Mouse (Mus musculus) E14TG2a.4 (cell line): ENCODE measurements at regions not wholly inside any gene's neighbourhood (a gene's known extent, or its start where the extent isn't known, plus 50 kb on each side); places are given as distances from the start of the nearest gene placed in this dataset.

Experiments
- H3K27me3 ChIP-seq: 2 replicates; pipeline ENCODE4 v1.6.1; 2014; ENCODE audit warnings: low read length, control low read depth; ENCODE audit not compliant: insufficient read depth
- H3K36me3 ChIP-seq: 2 replicates; pipeline ENCODE4 v1.6.1; 2014; ENCODE audit warnings: low read length, control low read depth; ENCODE audit not compliant: insufficient read depth
- H3K4me1 ChIP-seq: replicated peaks from 2 replicates; pipeline ENCODE4 v1.6.1; 2014; ENCODE audit warnings: low read depth, low read length, control low read depth
- H3K4me3 ChIP-seq: replicated peaks from 2 replicates; pipeline ENCODE4 v1.5.1; 2014; ENCODE audit warnings: mild to moderate bottlenecking, low read length
- H3K9me3 ChIP-seq: 2 replicates; pipeline ENCODE4 v1.6.1; 2014; ENCODE audit warnings: low read length, control low read depth
- CTCF ChIP-seq: conservative IDR thresholded peaks from 2 replicates; pipeline ENCODE4 v1.5.1; 2014; ENCODE audit warnings: low read length
- NANOG ChIP-seq: IDR thresholded peaks from 2 replicates; pipeline ENCODE4 v1.6.1; 2014; ENCODE audit warnings: borderline replicate concordance, low read length, mixed read lengths
- POU5F1 ChIP-seq: IDR thresholded peaks from 2 replicates; pipeline ENCODE4 v1.6.1; 2014; ENCODE audit warnings: low read length, borderline replicate concordance

DNA sequence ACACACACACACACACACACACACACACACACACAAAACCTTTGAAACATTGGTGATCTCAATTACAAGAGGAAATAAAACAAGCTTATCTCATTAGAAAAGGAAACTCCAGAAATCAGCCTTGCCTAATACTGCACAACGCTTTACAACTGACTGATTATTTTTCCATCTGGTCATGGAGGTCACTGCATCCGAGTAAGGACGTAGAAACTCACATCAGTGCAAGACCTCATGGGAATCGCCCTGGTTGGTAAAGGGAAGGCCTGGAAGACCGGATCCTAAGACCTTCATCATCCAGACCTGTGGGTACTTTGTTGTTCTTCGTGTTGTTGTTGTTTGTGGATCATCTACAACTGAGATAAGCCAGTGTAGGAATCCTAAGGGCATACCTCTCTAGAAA is 77.8 kb upstream of the Sestd1 start:
- Histone ChIP-seq H3K36me3 (no peaks in the 10 kb centered on the region), H3K27me3 (no peaks in the 10 kb centered on the region), H3K4me3 (no peak overlapping the region), H3K9me3 (no peaks in the 10 kb centered on the region), H3K4me1 (0 out of 2 replicates have a peak, but pooled peaks cover 2% of the 10 kb centered on the region)
- no peak for TF ChIP-seq NANOG
- no peak for TF ChIP-seq CTCF
- TF ChIP-seq POU5F1: no peak

DNA sequence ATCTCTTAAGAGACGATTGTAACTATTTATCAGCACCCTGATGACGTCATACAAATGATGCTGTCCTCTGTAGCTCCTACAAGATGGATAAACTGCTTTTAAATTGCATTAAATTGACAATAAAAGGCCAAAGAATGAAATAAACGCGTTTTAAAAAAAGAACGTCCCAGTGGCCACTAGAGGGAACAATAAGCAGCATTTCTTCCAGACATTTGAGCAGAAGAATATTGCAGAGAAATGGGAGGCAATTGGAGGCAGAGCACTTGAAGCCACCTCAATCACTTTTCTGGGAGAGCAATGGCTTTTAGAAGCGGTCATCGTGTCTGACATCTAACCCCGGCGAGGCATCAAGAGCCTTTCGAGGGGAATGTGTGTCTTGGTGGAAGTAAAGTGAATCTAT is 76.4 kb upstream of the Sestd1 start:
- TF ChIP-seq NANOG (no peak), CTCF (peak; percentile 21), POU5F1 (no peak)
- H3K27me3 ChIP-seq: no peaks in the 10 kb centered on the region
- no peaks in the 10 kb centered on the region for H3K4me1 ChIP-seq
- H3K9me3 ChIP-seq: no peaks in the 10 kb centered on the region
- no peaks in the 10 kb centered on the region for H3K36me3 ChIP-seq
- no peak overlapping the region for H3K4me3 ChIP-seq

DNA sequence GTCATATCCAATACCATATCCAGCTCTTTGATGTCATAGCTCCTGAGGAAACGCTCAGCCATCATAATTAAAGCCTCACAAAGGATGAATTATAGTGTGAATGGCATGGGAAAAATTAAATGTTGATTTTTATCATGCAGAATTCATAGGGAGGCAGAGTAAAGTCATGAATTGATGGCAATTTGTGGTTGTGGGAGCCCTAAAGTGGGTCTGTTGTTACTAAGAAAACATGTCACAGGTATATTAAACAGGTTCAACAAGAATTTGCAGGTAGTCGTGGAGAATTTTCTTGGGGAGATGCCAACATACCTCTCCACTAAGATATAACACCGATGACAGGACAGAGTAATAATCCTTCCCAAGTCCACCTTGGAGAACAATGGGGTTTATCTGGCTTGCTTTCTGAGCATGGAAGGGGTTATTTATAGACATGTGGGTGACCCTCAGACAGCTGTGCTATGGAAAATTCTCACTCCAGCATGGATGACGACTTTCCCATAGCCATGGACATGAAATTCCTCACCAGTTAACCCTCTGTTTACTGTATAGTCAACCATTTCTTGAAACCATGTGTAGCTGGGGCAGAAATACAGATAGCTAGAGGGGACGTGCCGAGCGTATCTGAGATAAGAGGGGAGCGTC is 71.7 kb upstream of the Sestd1 start:
- Histone ChIP-seq H3K36me3 (no peaks in the 10 kb centered on the region), H3K9me3 (peaks cover 2% of the 10 kb centered on the region; the same call in 1 of the 2 replicates), H3K4me1 (no peaks in the 10 kb centered on the region), H3K4me3 (no peak overlapping the region), H3K27me3 (no peaks in the 10 kb centered on the region)
- no peak for TF ChIP-seq POU5F1
- TF ChIP-seq NANOG: no peak
- TF ChIP-seq CTCF: no peak

- Histone ChIP-seq H3K27me3 (no peaks in the 10 kb centered on the region; the same call in 1 of the 2 replicates), H3K36me3 (no peaks in the 10 kb centered on the region), H3K9me3 (peaks cover 6% of the 10 kb centered on the region; the same call in 1 of the 2 replicates), H3K4me1 (peaks cover 11% of the 10 kb centered on the region), H3K4me3 (no peak overlapping the region)
- TF ChIP-seq CTCF (no peak), NANOG (peak; percentile 67; the same call in 1 of the 2 replicates)
Measured at GRCm38 (mm10) chr2:77347027-77347426, 66.6 kb upstream of the Sestd1 start.

DNA sequence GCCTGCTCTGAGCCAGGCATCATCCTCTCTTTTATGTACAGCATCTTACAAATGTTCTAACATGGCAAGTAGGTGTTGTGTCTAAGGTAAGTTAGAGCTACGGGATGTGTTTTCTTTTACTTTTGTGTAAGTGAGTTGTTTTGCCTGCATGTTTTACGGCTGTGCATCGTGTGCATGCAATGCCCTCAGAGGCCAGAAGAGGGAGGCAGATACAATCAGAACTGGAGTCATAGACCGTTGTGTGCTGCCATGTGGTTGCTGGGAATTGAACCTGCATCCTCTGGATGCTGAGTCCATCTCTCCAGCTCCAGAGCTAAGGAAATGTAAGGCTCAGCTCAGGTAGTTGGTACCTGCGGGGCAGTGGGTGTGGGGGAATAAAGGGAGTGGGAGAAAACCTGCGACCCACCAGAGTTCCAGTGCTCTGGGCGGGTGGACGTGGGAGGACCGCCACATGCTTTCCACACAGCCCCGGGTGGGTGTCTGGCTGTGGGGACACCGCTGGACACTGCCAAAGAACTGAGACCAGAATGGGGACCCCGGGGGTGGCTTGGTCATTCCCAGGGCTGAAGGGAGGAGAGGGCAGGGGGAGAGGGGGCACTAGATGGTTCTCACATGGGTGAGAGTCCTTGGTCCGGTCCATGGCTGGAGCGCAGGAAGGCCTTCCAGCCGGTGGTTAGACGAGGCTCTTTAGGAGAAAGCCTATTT is 63.5 kb upstream of the Sestd1 start:
- H3K4me1 ChIP-seq: peaks cover 35% of the 10 kb centered on the region

GRCm38 (mm10) chr2:77342416-77342815 is 62.0 kb upstream of the Sestd1 start:
- TF ChIP-seq NANOG: no peak
- TF ChIP-seq CTCF: no peak
- TF ChIP-seq POU5F1: no peak
- Histone ChIP-seq H3K9me3 (peaks cover 6% of the 10 kb centered on the region; the same call in 1 of the 2 replicates), H3K4me3 (no peak overlapping the region), H3K4me1 (peaks cover 40% of the 10 kb centered on the region), H3K36me3 (no peaks in the 10 kb centered on the region), H3K27me3 (no peaks in the 10 kb centered on the region; the same call in 1 of the 2 replicates)

More for the DNA sequence above, 63.5 kb upstream of the Sestd1 start:
- peak; percentile 93 for TF ChIP-seq CTCF
- TF ChIP-seq NANOG: no peak
- H3K36me3 ChIP-seq: no peaks in the 10 kb centered on the region
- H3K9me3 ChIP-seq: peaks cover 6% of the 10 kb centered on the region; the same call in 1 of the 2 replicates
- no peaks in the 10 kb centered on the region; the same call in 1 of the 2 replicates for H3K27me3 ChIP-seq
- H3K4me3 ChIP-seq: peak overlapping the region; percentile 52

DNA sequence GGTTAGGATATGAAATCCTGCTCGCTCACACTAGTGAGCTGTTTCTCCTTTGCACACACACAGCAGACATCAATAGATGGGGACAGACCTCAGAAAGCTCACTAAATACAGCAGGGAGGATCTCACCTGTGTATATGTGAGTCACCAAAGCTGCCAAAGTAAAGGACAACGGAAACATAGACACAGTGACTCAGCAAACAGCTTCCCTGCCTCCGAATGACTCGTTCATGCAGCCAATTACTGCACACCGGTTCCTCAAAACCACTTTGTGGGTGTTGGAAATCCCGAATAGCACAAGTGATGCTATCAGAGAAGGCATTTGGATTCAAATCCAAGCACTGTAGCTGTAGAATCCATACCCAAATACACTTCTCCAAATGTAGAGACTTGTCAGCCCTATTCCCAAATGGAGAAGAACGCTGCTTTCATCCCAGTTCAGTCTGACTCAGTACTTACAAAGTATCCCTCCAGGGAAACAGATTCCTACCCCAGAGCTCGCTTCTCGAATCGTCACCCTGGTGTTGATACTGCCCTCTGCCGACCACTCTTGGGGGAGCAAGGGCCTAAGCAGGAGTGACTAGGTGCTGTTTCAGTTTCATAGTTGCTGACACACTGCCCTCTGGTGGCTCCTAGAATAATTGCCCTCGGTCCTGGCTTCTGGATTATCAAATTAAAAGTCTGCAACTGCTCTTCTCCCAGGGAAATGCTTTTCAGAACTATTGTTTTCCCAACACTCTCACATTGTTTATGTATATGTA is 61.4 kb upstream of the Sestd1 start:
- H3K4me3 ChIP-seq: no peak overlapping the region
- H3K27me3 ChIP-seq: no peaks in the 10 kb centered on the region; the same call in 1 of the 2 replicates
- H3K36me3 ChIP-seq: no peaks in the 10 kb centered on the region
- TF ChIP-seq CTCF (peak; percentile 99), POU5F1 (no peak), NANOG (no peak)
- peaks cover under 1% of the 10 kb centered on the region; the same call in 1 of the 2 replicates for H3K9me3 ChIP-seq
- peaks cover 44% of the 10 kb centered on the region for H3K4me1 ChIP-seq

- no peak overlapping the region for H3K4me3 ChIP-seq
- H3K27me3 ChIP-seq: no peaks in the 10 kb centered on the region; the same call in 1 of the 2 replicates
- TF ChIP-seq CTCF: no peak
- TF ChIP-seq NANOG: no peak
- TF ChIP-seq POU5F1: no peak
- H3K4me1 ChIP-seq: peaks cover 45% of the 10 kb centered on the region
- no peaks in the 10 kb centered on the region for H3K36me3 ChIP-seq
- H3K9me3 ChIP-seq: no peaks in the 10 kb centered on the region
Measured at GRCm38 (mm10) chr2:77340076-77340475, 59.7 kb upstream of the Sestd1 start.
